Mouse (Mus musculus) cerebellum, adult (tissue): Measurements from ENCODE around the gene Gm12185.
"Not testable (repeated sequence)": the region's sequence is repeated elsewhere in the genome, so short reads cannot be mapped to it uniquely, and the experiment has no call there.

Experiments used
- ATAC-seq: cut with Nextera tagmentation; 2 replicates; pipeline ENCODE4 v1.9.2; 2017; ENCODE audit warnings: mild to moderate bottlenecking, moderate library complexity, mixed read lengths; ENCODE audit not compliant: insufficient number of reproducible peaks, low FRiP score, low TSS enrichment

The Gm12185 gene

DNA sequence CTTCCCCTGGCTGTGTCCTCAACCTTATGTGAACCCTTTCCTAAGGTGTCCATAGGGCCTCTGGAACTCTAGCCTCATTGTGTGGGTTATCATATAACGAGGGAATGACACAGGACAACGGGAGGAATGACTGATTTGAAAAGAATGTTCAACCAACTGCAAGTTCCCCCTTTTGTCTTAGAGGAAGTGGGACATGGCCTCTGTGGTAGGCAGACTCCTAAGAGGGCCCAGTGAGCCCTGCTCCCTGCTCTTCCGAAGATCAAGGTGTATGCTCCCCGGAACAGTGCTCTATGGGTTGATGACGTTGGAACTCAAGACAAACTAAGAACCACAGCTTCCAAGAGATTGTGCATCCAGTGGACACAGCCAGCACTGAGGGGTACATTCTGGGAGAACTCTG lies 68.2 kb downstream of the Gm12185 start:
- not testable (repeated sequence) for ATAC-seq

DNA sequence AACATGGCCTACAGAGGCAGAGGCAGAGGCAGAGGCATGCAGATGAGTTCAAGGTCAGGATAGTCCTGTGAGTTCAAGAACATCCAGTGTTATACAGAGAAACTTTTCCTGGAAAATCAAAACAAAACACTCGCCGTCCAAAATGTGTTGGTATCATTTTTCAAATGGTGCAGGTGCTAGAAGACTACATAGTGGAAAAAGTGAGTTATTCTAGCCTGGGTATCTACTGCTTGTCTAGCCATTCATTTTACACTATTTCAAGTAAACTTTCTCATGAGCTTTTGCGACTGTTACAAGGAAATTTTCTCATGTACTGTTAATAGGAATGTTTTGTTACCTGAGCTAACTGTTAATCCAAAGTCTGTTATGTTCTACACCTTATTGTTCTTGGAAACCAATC lies 73.6 kb downstream of the Gm12185 start:
- ATAC-seq: no peak

DNA sequence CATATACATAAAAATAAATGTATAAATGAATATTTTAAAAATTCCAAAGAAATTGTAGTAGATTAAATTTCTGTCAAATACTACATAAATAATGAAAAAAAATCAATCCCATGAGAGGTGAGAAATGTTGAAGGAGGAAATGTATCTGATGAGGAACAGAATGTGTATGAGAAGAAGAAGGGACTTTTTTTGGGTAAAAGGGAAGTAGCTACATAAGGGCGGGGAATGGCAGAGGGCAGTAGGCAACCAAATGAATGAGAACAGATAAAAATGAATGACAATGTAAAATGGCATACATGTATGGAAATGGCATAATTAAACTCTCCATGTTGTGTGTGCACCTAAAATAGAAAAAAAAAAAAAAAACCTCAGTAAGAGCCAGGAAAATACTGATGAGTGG lies 78.4 kb downstream of the Gm12185 start:
- no peak for ATAC-seq

GRCm38 (mm10) chr11:48908459-48908858 lies 83.6 kb downstream of the Gm12185 start:
- no peak for ATAC-seq

GRCm38 (mm10) chr11:48902021-48902420 lies 90.0 kb downstream of the Gm12185 start, which contains the start of gene Gm5431:
Gm5431 (minus strand) TSS chr11:48902214.
- no peak for ATAC-seq

- not testable (repeated sequence) for ATAC-seq
Observed at GRCm38 (mm10) chr11:48901567-48901930, 90.5 kb downstream of the Gm12185 start.

- not testable (repeated sequence) for ATAC-seq
Observed at GRCm38 (mm10) chr11:48900654-48901566, 91.1 kb downstream of the Gm12185 start.

DNA sequence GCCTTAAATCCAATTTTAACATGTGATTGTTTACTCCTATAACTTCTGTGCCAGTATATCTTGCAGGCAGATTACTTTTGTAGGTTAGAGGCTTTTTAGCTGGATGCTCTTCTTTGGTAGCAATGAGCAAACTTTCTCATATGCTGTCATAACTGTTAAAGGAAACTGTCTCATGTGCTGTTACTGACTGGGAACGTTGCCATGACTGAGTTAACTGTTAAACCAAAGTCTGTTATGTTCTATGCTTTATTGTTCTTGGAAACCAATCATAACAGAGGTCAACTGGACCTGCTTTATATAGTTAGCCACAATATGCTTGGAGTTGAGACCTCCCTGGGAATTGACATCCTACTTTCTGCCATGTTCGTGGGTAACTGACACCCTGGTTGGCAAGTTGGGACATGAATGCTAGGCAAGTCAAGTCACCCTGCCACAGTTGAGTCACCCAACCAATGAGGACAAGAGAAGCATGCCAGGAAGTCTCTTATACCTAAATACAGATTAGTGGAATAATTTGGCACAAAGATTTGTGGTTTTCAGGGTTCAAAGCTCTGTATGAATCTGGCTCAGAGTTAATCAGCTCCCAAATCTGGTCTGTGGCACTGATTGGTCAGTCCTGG lies 93.1 kb downstream of the Gm12185 start:
- no peak for ATAC-seq

GRCm38 (mm10) chr11:48876680-48877079 lies 115.3 kb downstream of the Gm12185 start:
- no peak for ATAC-seq

DNA sequence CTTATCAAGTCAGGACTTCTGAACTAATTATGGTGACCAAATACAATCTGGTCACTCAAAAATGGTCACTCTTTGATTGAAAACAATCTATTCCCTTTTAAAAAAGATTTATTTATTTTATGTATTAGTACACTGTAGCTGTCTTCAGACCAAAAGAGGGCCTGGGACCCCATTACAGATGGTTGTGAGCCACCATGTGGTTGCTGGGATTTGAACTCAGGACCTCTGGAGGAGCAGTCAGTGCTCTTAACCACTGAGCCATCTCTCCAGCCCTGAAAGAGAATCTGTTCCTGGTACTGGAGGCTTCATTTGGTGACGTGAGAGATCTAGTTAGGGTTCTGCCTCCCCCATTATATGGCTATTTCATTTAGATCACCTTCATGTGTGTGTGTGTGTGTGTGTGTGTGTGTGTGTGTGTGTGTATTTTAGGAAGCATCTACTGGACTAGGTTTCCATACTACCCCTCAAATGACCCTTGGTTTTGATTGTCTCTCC lies 116.6 kb downstream of the Gm12185 start:
- ATAC-seq: not testable (repeated sequence)

GRCm38 (mm10) chr11:48874465-48874864 lies 117.6 kb downstream of the Gm12185 start:
- no peak for ATAC-seq

- ATAC-seq: no peak
Observed at GRCm38 (mm10) chr11:48873591-48874290, 118.3 kb downstream of the Gm12185 start.

DNA sequence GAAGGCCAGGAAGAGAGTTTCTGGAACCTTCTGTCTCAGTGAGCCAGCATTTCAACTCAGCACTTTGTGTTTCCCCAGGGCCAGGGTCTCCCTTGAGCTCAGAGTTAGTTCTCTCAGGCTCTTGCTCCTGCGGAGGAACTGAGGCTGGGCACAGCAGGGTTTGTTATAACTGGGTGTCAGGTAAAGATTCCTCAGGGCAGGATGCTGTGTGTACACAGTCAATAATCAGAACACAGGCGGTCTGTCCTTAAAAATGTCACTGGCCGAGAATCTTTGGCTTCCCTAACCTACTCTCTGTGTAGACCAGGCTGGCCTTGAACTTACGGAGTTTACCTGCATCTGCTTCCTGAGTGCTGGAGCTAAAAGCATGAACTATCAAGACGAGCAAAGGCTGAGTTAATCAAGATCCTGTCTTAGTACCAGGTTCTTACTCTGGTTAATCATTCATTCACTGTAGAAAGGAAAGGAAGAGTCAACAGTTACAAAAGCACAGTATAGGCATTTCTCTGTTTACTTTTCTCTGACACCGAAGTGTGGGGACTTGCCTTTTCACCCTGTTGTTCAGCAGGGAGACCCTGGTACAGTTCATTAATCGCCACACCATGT lies 119.2 kb downstream of the Gm12185 start:
- no peak for ATAC-seq

DNA sequence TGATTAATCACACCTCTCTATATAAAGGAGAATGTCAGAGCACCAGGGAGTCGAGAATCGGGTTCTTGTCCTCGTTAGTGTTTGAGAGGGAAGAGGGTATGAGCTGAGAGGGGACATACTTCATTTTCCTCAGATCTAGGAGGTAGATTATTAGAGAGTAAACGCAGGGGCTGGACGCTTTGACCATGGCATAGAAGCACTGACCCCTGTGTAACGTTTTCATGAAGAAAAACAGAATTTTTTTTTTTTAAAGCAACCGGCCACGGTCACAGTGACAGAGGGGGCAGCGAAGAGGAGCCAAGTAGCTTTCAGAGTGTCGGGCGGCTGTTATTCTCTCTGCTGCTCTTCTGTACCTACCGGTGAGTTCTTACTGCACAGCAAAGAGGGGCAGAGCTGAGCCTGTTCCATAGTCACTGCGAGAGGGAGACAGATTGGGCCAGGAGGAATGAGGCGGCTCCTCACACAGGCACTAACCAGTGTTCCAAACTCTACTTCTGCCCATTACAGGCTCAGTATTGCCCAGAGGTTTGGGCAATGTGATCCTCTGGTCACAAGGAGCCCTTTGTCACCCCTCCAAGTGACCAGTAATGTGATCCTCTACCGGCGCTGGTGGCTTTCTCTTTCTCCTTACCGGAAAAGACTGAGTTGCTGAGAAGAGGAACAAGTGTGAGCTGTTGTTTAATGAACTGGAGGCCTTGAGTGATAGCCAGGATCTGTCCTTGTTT lies 120.0 kb downstream of the Gm12185 start:
- ATAC-seq: peak; percentile 71

DNA sequence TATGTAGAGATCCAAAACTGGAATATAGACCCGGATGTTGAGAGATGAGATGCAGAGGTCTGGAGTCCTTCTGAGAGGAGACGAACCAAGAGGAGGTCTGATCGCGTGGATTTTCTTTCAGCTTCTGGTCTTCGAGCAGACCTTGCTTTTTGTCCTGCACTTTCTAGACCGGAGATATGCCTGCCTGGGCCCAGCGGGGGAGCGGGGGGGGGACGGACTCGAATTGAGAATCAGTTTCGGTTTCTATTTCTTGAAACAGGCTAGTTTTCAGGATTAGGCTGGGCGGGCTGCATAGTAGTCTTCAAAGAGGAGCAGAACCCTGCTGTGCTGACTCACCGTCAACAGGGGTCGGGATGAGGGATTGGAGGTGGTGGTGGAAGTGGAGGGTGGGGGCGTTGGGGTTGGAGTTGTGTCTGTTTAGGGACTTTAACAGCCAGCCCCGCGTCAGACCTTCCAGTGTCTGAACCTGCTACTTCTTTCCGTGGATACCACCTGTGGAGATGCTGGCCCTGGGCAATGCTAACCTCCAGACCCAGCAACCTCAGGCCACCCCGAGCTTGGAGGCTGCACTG lies 120.7 kb downstream of the Gm12185 start, which contains the start of gene Irgm1:
Irgm1 (minus strand) TSS at position 483 of the 572 bp plus-strand sequence.
- 0 out of 2 replicates have a peak, but pooled peaks have one; percentile 7 for ATAC-seq

- no peak for ATAC-seq
Observed at GRCm38 (mm10) chr11:48870781-48871180, 121.2 kb downstream of the Gm12185 start.

GRCm38 (mm10) chr11:48869380-48870110 lies 122.5 kb downstream of the Gm12185 start:
- ATAC-seq: no peak

DNA sequence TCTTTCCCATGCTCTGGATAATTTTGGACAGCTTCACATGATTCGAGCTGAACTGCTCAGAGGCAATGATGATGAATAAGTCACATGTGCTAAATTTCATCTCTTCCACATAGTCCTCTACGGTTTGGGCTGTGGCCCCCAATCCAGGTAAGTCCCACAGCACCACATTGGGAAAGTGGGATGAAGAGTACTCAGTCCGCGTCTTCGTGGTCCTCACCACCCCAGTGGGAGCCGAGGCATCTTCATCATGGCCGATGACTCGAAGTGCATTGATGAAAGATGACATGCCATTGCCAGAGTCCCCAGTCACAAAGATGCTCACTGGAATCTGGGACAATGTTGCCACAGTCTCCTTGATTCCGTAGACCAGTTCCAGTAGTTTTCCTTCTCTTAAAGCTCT lies 125.5 kb downstream of the Gm12185 start:
- ATAC-seq: no peak

DNA sequence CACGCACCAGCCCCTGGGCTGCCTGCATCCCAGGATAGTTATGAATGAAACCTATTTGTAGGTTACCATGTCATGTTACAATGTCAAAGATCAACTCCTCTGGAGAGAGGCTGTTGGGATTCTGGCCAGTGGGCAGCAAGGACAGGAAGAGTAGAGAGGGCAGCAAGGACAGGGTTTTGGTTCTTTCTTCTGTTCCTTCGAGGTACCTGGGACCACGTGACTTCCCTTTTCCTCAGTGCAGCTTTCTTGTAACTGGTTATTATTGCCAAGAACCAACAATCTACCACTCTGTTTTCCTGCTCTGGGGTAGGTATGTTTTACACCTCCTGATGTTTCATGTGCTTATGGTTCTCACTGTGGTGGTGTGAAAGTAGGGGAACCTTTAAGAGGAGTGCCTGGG lies 128.2 kb downstream of the Gm12185 start:
- ATAC-seq: no peak
